Mouse (Mus musculus): Measurements from ENCODE around the gene Btbd6.

The Btbd6 gene

DNA sequence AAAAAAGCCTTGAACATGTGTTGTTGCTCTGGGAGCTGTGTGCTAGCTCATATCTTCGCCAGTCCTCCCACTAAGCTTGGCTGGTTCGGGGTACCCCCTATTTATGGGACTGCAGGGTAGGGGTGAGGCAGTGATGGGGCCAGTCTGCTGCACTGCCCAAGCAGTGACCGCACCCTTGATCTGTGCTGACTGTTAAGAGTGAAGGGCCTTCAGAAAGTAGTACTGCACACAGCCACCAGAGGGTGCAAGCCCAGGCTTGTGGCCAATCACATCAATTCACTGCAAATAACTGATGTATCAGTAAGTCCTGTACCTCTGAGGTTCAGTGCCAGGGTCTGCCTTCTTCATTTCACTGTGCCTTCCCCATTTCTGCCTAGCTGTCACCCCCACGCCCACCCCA is 20.5 kb upstream of the Btbd6 start:
- peak; percentile 75 for DNase-seq

DNA sequence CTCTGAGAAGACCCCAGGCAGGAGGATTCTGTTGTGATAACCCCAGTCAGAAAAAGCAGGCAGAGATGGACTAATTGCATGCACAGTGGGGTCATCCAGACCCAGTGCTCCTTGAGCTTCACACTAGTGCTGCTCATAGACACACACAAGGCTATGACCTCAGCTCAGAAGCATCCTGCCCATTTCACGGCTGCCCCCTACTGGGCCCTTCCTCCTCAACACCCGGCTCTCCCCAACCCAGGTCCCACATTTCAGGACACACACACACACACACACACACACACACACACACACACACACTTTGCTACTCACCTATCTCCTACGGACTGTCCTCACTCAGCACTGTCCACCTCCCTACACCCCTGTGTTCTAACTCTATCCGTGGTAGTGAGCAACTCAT is 18.0 kb upstream of the Btbd6 start:
- DNase-seq = peak; percentile 55

DNA sequence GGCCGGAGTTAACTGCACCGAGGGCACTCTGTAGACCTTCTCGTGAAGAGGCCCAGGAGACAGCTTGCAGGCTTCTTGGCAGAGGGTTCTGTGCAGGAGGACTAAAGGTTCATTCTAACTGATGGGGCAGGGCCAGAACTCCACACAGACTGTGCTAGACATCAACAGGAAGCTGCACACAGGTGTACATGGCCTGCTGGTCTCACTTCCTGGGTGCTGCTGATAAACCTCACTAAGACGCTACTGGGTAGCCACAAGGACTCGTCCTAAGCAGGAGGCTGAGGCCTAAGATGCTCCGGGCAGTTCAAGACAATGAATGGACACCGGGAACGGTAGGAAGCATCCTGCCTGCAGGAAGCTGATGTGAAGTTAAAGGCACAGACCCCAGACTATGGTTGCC is 16.9 kb upstream of the Btbd6 start:
- DNase-seq = no peak

DNA sequence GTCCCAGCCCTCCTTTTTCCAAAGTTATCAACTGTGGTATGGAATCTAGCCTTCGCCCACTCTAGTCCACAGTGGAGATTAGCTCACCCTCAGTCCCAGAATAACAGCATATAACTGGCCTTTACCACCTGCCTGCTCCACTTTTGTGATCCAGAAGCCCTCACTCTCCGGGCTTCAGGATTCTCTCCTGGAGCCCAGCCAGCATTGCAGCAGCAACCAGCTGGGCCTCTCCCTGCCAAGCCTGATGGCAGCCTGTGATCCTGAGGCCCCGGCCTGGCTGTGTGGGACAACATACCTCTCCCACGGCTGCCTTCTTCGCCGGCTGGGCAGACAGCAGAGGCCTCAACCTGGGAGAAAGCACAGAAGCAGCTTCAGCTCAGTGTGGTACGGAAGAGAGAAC is 14.9 kb upstream of the Btbd6 start:
- no peak for DNase-seq

DNA sequence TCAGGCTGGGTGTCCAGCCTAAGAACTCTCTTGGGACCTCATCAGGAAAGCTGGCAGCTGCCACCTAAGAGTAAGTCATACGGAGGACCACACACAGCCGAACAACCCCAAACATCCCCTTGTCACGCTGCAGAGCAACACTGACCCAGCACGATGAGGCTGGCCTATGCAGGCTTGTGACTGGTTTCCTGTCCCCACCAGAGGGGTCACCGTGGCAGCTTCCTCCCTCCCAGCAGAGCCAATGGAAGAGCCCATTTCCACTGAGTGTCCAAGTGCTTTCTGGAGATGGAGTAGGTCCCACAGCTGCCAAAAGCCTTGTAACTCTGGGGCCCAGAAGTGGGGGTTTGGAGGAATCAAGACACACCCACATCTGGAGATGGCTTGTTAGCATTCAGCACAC is 14.4 kb upstream of the Btbd6 start:
- DNase-seq = no peak

DNA sequence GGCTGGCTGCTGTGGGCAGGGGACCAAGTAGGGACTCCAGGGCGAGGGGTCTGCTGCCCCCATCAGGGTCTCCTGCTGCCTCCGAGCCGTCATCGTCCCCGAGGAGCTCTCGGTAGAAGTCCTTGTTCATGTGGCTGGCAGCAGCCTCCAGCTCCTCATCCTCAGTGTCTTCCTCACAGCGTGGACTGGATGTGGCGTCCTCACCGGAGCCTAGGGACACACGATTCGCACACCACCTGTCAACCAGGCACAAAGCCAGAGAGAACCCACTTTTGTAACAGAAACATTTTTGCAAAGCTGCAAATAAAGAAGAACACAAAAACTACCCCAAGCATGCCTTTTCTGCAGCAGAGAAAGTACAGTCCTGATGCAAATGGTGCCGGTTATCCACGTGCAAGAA is 10.5 kb upstream of the Btbd6 start:
- DNase-seq = no peak

DNA sequence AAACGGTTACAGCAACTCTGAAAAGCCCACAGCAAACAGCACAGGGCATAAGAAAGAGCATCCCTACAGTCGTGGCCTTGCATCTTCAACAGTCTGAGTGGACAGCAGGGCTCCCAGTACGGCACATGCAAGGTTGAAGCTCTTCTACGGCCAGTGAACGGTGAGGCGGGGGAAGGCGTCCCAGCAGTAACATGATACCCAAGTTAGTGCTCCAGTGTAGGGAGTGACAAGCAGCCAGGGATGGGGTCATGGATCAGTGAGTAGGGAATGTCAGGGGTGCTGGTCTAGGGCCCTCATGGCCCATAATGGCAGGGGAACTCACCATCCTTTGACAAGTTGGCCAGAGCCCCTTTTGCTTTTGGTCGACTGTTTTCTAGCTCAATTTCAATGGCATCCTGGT is 7.3 kb upstream of the Btbd6 start:
- no peak for DNase-seq

DNA sequence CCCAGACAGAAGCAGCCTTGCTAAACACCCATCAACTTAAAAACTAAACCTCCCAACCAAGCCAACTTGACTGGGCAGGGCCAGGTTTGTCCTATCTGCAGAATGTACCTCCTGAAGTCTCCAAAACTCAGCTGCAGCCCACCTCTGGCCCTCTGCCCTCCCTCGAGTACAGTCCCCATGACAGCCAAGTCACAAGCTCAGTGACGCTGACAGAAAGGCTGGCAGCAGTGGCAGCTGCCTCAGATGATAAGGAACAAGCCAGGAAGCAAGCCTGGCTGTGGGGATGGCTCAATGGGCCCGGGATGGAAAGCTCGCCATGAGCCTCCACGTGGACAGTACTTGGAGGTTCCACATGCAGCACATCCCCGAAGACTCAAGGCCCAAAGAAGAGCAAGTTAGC is 6.7 kb upstream of the Btbd6 start:
- DNase-seq = no peak

DNA sequence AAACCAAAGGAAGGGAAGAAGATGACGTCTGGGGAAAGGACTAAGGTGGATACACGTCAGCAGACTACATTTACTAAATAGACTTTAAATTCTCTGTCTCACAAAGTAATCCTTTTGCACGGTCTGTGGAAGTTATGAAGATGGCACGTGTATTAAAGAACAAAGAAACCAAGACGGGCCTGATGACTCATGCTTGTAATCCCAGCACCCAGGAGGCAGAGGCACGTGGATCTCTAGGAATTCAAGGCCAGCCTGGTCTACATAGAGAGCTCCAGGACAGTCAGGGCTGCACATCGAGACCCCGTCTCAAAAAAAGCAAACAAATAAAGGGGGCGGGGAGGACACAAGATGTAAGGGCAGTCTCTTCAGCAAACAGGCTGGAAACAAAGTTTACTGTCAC is 1.5 kb upstream of the Btbd6 start:
- DNase-seq = no peak

DNA sequence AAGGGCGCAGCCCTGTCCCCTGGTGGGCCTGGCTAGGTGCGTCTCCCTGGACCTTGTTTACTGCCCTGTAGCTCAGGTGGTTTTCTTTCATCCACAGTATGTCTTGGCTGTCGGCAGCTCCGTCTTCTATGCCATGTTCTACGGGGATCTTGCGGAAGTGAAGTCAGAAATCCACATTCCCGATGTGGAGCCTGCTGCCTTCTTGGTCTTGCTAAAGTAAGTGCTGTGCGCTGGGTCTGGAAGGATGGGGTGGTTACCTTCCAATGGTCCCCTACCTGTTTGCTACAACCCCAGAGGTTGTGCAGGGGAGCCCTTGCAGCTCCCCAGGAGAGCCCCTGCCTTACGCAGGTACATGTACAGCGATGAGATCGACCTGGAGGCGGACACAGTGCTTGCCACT is 874 bp downstream of the Btbd6 start:
- no peak for DNase-seq

DNA sequence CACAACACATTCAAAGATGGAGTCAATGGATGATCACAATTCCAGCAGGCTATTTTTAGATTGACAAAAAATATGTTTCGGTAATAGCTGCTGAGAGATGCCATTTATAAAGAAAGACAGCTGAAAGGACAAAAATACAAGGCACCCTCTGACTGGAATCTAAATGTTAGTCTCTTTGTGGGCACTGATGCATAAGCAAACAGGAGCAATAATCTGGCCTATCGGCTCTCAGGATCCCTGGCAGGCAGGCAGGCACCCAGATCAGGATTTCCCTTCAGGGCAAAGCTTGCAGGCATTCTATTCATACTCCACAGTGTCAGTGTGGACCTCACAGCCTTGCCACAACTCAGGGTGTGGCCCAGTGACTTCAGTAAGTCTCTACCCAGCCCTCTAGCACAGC is 5.7 kb downstream of the Btbd6 start:
- DNase-seq = no peak

DNA sequence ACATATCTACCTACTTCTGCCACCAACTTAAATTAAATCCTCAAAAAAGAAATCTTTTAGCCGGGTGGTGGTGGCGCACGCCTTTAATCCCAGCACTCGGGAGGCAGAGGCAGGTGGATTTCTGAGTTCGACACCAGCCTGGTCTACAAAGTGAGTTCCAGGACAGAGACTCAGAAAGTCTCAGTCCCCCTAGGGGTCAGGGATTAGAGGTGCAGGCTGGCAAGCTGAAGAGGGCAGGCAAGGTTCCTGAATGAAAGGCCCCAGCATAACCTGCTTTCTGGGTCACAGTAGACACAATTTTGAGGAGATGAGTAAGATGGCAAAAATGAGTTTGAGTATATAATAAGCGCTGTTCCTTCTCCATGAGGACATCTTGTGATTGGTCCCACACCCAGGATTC is 9.1 kb downstream of the Btbd6 start:
- no peak for DNase-seq

DNA sequence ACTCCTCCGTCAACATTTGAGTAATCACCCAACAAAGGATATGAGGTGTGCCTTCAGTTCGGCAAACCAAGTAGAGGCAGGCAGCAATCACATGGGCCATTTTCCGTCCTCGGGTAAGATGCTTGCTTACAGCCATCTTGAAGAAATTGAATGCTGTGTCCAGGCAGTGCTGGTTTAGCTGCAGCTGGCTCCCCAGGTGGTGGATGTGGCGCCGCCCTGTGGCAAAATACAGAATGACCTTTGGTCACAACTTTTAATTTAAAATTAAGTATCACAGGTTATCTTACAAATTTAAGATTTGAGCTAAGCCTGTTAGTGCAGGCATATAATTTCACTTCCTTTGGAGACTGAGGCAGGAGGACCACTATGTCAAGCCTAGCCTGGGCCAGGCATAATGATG is 11.6 kb downstream of the Btbd6 start:
- no peak for DNase-seq

DNA sequence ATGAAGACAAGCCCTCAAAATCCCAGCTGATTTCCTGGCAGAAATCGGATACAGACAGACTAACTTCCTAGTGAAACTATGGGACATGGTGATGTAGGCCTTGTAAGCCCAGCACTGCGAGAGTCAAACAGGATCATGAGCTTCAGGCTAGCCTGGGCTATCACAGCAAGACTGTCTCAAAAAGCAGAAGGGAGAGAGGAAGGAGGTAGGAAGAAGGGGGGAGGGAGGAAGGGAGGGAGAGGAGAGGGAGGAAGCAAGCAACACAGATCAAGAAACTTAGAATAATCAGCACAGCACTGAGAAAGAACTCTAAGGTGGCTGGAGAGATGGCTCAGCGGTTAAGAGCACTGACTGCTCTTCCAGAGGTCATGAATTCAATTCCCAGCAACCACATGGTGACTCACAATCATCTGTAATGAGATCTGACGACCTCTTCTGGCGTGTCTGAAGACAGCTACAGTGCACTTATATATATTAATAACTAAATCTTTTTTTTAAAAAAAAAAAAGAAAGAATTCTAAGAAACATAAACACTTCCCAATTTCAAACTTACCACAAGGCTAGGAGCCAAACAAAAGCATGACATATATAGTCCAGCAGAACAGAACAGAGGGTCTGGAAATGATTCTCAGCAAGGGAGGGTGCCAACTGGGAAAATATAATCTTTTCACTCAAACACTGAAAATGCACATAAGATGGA is 14.6 kb downstream of the Btbd6 start:
- no peak for DNase-seq

DNA sequence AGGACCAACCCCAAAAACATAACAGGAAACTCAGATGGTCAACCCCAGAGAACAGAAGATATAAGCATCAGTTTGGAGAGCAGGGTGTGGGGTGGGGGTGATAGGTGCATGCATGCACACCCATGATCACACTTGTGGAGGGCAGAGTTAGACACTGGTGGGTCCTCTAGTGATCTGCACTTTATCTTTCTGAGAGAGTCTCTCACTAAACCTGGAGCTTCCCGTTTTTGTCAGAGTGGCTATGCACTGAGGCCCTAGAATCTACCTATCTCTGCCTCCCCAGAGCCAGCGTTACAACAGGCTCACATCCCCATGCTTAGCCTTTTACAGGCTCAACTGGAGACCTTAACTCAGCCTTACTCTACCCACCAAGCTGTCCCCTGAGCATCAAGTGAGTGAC is 15.2 kb downstream of the Btbd6 start:
- DNase-seq = no peak

DNA sequence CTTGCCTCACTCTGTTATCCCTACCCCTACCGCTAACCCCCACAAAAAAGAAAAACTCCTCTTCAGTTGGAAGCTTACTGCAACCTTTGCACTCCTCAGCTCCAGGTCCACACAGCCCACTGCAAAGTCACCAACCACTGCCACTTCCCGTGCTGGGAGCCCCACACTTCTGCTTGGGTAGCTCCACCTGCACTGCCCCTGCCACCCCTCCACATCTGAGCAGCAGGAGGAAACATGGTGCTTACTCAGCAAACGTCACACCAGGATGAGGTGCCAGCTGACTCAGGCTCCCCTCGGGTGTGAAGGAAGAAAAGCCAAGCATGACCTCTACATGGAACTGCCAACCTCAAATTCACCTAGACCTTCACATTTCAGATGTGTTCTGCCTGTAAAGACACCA is 17.9 kb downstream of the Btbd6 start:
- no peak for DNase-seq

DNA sequence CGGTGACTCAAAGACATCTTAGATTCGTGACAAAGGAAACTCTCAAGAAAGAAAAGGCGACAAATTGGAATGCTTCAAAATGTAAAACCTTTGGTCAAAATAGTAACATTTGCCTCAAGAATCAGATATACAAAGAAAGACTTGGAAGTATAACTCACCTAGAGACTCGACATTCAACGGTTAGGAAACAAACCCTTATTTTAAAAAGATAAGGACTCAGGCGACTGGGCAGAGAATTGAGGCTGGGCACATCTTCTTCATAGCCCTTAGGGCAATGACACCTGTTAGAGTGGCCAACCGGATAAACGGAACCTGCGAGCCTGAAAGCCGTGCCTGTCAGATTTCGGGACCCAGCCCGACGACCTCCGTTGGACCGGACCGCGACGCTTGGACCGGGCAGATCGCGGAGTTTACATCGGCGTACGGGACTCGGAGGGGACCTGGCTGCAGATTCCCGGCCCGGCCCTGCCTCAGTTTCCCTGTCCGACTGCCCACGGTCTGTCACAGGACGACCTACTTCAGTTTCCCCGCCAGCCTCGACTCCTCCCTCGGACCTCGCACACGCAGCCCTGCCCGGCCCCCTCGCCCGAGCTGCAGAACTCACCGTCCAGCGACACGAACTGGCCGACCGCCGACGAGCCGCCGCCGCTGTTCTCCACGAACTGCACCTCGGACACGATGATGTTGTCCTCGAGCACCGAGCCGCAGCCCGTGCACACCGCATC is 23.4 kb downstream of the Btbd6 start:
- DNase-seq = no peak

DNA sequence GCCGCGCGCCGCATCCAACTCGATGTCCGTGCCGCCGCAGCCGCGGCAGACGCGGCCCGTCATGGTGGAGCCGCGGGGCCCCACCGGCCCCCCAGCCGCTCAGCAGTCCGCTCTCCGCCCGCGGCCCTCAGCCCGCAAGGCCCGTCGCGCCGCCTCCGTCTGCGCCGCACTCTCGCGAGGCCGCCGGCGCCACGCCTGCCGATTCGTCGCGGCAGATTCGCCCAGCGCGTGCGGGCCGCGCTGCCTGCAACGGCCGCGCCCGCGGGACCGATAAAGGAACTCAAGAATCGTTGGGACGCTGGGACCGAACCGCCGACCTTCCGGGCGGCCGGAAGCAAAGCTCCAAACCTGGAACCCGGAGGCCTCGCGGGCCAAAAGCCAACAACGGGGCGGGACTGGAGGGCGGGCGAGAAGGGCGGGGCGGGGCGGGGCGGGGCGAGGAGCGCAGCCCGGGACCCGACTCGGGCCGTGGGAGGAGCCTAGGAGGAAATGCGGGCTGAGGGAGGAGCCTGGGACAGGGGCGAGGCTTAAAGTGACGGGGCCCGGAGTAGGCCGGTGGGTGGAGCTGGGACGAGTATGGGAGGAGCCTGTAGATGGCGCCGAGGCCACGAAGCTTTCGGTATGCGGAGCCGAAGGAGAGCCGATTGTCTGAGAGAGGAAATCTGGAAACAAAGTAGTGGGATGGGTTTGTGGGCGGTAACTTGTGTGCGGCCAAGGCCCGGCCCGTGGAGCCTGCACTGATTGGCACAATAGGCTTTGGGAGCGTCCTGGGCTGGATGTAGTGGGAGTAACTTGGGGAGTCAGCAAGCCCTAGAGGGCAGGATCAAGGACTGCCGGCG is 24.2 kb downstream of the Btbd6 start, which contains the start of gene Brf1:
Brf1 (minus strand) TSS at position 411 of the 839 bp plus-strand sequence.
- DNase-seq = peak; percentile 94

DNA sequence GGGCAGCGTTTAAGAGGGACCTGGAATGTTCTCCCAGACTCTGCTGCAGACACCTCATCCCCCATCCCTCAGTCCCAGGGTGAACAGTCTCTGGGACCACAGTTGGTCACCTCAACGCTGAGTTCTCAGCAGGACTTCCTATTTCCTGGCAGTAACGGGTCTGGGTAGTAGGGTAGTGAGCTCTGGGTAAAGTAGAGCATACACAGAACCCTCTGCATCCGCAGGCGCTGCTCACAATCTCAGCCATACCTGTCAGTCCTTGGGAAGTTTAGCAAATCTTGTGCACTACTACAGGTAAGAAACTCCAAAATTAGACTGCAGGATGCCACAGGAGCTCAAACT is 24.8 kb downstream of the Btbd6 start:
- DNase-seq = no peak

DNA sequence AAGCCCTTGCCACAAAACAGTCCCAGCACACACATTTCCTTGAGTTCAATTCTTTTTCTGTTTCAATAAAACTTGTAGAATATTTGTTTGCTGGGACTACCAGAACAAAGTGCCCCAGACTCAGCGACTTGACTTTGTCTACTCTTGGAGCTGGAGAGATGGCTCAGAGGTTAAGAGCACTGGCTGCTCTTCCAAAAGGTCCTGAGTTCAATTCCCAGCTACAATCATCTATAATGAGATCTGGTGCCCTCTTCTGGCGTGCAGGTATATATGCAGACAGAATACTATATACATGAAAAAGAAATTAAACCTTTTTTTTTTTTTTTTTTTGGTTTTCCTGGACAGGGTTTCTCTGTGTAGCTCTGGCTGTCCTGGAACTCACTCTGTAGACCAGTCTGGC is 26.4 kb downstream of the Btbd6 start:
- DNase-seq = no peak

DNA sequence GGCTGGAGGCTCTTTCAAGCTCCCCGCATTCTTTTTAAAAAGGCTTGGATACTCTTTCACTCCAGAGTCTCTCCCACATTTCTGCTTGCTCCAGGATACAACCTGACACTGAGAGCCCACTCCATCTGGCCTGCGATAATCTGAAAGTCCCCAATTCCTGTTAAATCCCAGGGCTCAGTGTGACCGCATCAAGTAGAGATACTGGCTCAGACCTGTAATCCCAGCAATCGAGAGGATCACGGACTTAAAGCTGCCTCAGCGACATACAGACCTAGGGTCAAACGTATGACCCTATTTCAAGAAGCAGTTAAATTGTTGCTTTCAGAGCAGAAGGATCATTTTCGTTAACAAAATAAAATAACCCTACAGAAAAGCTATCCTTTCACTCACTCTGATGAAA is 27.7 kb downstream of the Btbd6 start:
- no peak for DNase-seq

DNA sequence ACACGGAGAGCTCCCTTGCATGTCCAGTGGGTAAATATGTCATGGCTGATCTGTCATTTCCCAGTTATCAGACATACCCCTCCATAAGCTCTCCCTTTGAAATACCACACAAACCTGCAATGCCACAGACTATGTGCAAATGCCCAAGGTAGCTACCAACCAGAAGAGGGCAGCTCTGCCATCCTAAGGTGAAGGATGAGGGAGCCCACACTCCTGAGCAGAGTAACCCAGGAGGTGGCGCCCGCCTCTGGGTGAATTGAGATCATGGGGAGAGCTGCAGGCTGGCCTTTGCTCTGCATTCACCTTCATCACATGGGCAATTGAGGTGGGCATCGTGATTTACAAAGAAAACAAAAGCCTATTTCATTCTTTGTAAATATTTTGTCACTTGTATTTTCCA is 28.7 kb downstream of the Btbd6 start:
- DNase-seq = peak; percentile 62

DNA sequence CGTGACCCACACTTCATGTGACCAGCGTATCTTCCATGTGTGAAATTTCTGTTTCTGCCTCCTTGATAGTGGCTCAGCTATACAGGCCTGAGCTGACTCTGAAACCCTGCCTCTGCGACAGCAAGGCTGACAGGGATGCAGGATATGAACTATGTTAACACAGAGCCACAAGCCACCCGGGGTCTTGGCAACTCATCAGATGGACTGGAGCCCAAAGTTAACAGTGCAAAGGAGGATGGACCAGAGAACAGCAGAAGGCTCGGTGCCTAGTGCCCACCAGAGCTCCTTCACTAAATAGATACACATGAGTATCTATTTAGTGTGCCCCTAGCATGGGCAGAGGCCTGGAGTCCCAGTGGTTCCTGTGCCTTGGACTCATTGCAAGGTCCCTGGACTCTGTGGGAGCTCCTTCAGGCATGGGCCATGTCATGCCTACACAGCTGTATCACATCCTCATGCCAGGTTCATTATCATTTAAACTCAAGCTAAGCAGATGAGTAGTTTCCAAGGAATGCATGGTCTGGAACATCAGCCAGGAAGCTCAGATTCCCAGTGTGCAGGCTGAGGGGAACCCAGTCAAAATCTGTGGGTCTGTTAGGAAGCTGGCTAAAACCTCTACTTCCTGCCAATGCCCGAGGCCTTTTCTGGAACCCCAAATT is 35.5 kb downstream of the Btbd6 start:
- DNase-seq = no peak

DNA sequence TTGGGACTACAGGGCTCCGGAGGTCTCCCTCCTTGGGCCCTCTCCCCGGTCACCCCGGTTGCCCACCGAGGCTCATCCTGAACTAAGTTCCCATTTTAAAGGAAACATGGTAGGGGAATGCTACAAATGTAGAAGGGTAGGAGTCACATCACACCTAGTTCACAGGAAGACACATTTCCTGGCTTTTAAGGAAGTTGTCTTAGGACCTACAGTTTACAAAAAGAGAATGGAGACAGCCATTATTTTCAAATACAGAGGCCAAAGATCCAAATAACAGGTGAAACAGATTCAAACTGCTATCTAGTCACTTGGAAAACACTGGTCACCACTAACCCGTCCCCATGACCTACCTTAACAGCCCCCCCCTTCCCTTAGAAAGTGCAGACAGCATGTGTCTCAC is 36.2 kb downstream of the Btbd6 start:
- no peak for DNase-seq
